Mouse (Mus musculus) intestine, embryonic 15.5 days (tissue): ENCODE results near the gene Nub1. TPM values are rescaled to one million over a fixed set of nuclear protein-coding genes. Genes with fewer than 3 reads are reported as not detected.

Experiments
- ATAC-seq: fragments of 200-750 bp; cut with Nextera tagmentation; 2 replicates; pipeline ENCODE4 v1.8.0; 2017; ENCODE audit warnings: moderate TSS enrichment, moderate library complexity
- H3K27ac ChIP-seq: fragments of 300-500 bp; sonication (generic); 2 replicates; pipeline ENCODE4 v1.5.1; 2015; ENCODE audit warnings: mild to moderate bottlenecking, inconsistent platforms
- H3K27me3 ChIP-seq: fragments of 300-500 bp; sonication (generic); replicated peaks from 2 replicates; pipeline ENCODE4 v1.6.1; 2015; ENCODE audit warnings: inconsistent platforms
- H3K36me3 ChIP-seq: fragments of 300-500 bp; sonication (generic); 2 replicates; pipeline ENCODE4 v1.6.1; 2015; ENCODE audit warnings: inconsistent platforms
- H3K4me1 ChIP-seq: fragments of 300-500 bp; sonication (generic); replicated peaks from 2 replicates; pipeline ENCODE4 v1.6.1; 2015; ENCODE audit warnings: inconsistent platforms
- H3K4me2 ChIP-seq: fragments of 300-500 bp; sonication (generic); replicated peaks from 2 replicates; pipeline ENCODE4 v1.6.1; 2015; ENCODE audit warnings: mild to moderate bottlenecking, inconsistent platforms
- H3K4me3 ChIP-seq: fragments of 300-500 bp; sonication (generic); replicated peaks from 2 replicates; pipeline ENCODE4 v1.5.1; 2015; ENCODE audit warnings: inconsistent platforms
- H3K9ac ChIP-seq: fragments of 300-500 bp; sonication (generic); 2 replicates; pipeline ENCODE4 v1.6.1; 2015; ENCODE audit warnings: inconsistent platforms
- H3K9me3 ChIP-seq: fragments of 300-500 bp; sonication (generic); 2 replicates; pipeline ENCODE4 v1.6.1; 2016; ENCODE audit warnings: inconsistent platforms
- WGBS: fragments of 180-500 bp; shearing (Covaris S2); methylation state at CpG from one replicate; pipeline ENCODE4 v1.1.7; 2015; 5-methylcytosine and 5-hydroxymethylcytosine counted together
- polyA plus RNA-seq: library from polyadenylated mRNA; unstranded; fragments of >200 nt; fragmentation: Nextera tagmentation; extraction: Ambion mirVana; gene quantifications from 2 replicates; pipeline ENCODE4 v1.2.1, GENCODE M21; 2015

Nub1 gene
- polyA plus RNA-seq, 1 experiment from 2014 or later, result 29.0 TPM

- H3K27me3 ChIP-seq, result 0 out of 2 replicates have a peak, but pooled peaks cover 5% of the 10 kb centered on the region
- WGBS, result 11% methylated on average over 15 of the region's 15 CpGs
Observed at GRCm38 (mm10) chr5:24730986-24731385, 45.7 kb downstream of the Nub1 start.

DNA sequence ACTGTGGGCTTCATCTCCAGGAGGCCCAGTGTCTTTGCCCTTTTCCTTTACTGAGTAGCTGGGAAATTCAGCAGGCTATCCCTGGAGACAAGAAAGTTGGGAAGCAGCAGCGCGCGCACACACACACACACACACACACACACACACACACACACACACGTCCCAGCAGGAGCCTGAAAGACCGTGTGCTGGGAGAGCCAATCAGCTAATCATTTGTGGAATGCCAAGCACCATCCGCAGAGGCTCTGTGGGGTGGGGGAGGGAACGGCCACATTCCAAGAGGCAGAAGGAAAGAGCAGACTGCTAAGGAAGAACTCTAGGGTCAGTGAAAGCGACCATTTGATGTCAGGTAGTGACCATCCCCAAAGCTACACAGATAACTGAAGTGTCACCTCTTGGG lies 47.8 kb downstream of the Nub1 start:
- 0 out of 2 replicates have a peak overlapping the region, but pooled peaks have one; percentile 28 for H3K27ac ChIP-seq

More at GRCm38 (mm10) chr5:24730986-24731385, 45.7 kb downstream of the Nub1 start:
- Histone ChIP-seq H3K27ac (no peak overlapping the region), H3K4me3 (peak overlapping the region; percentile 57), H3K4me2 (peak overlapping the region; percentile 89), H3K9me3 (no peaks in the 10 kb centered on the region), H3K36me3 (no peaks in the 10 kb centered on the region), H3K9ac (peak overlapping the region; percentile 62; the same call in 1 of the 2 replicates), H3K4me1 (peaks cover 17% of the 10 kb centered on the region; the same call in 1 of the 2 replicates)
- ATAC-seq, result 0 out of 2 replicates have a peak, but pooled peaks have one; percentile 22

GRCm38 (mm10) chr5:24733771-24734426 lies 48.6 kb downstream of the Nub1 start:
- Histone ChIP-seq H3K9ac (no peak overlapping the region), H3K27me3 (0 out of 2 replicates have a peak, but pooled peaks cover 5% of the 10 kb centered on the region), H3K27ac (0 out of 2 replicates have a peak overlapping the region, but pooled peaks have one; percentile 36), H3K4me2 (no peak overlapping the region), H3K9me3 (no peaks in the 10 kb centered on the region), H3K4me3 (no peak overlapping the region), H3K36me3 (no peaks in the 10 kb centered on the region), H3K4me1 (peaks cover 17% of the 10 kb centered on the region; the same call in 1 of the 2 replicates)
- WGBS, result 49% methylated on average over 7 of the region's 7 CpGs
- no peak for ATAC-seq

More for the DNA sequence above, 47.8 kb downstream of the Nub1 start:
- no peaks in the 10 kb centered on the region for H3K36me3 ChIP-seq
- 6% methylated on average over 8 of the region's 8 CpGs for WGBS
- peaks cover 17% of the 10 kb centered on the region; the same call in 1 of the 2 replicates for H3K4me1 ChIP-seq
- no peak overlapping the region for H3K4me2 ChIP-seq
- H3K27me3 ChIP-seq, result 0 out of 2 replicates have a peak, but pooled peaks cover 5% of the 10 kb centered on the region
- no peaks in the 10 kb centered on the region for H3K9me3 ChIP-seq
- H3K4me3 ChIP-seq, result no peak overlapping the region
- peak; percentile 72 for ATAC-seq
- H3K9ac ChIP-seq, result no peak overlapping the region

DNA sequence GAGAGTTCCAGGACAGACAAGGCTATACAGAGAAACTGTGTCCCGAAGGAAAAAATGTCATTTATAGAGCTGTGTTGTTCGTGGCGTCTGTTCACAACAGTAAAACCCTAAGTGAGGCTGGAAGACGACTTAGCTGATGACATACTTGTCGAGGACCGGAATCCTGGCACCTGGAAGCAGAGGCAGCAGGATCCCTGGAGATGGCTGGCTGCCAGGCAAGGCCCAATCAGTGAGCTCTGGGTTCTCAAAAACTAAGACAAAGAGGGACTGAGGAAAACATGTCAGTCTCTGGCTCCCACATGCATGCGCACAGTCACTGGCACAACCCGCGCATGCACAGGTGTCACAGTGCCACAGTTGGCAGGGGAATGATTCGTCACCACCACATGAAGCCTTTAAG lies 52.3 kb downstream of the Nub1 start:
- WGBS, result 94% methylated on average over 10 of the region's 10 CpGs
- Histone ChIP-seq H3K4me1 (peaks cover 10% of the 10 kb centered on the region; the same call in 1 of the 2 replicates), H3K27me3 (no peaks in the 10 kb centered on the region), H3K36me3 (no peaks in the 10 kb centered on the region), H3K9ac (no peak overlapping the region), H3K4me3 (no peak overlapping the region), H3K9me3 (no peaks in the 10 kb centered on the region), H3K4me2 (no peak overlapping the region), H3K27ac (no peak overlapping the region)
- ATAC-seq, result no peak

- Histone ChIP-seq H3K4me3 (no peak overlapping the region), H3K36me3 (no peaks in the 10 kb centered on the region), H3K4me1 (peaks cover 7% of the 10 kb centered on the region; the same call in 1 of the 2 replicates), H3K9ac (no peak overlapping the region), H3K9me3 (no peaks in the 10 kb centered on the region), H3K4me2 (no peak overlapping the region), H3K27me3 (no peaks in the 10 kb centered on the region), H3K27ac (peak overlapping the region; percentile 81; the same call in 1 of the 2 replicates)
- no peak for ATAC-seq
- 65% methylated on average over 1 of the region's 1 CpGs for WGBS
Observed at GRCm38 (mm10) chr5:24738517-24738916, 53.2 kb downstream of the Nub1 start.

DNA sequence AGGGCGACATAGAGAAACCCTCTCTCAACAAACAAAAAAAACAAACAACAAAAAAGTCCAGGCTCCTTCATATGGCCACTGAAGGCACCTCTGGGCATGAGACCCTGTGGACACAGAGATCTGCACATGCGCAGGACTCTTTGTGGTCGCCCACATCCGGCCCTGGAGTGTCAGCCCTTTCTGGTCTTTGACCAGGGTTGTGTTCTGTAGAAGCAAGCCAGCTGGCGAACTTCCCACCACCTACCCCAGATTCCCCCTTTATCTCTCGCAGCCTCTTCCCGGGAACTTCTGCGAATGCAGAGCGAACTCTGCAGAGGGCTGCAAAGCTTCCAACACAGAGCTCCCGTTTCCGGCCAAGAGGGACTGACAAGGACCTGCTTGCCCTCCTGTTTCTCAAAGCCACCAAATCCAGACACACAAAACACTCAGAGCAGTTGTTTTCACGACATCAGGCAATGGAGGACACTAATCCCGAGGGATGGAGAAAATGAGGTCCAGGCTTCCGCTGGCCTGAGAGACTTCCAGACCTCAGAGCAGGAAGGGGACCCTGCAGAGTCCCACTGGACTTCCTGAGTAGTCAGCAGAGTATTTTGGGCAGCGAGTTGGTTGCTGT lies 53.9 kb downstream of the Nub1 start:
- 27% methylated on average over 15 of the region's 15 CpGs for WGBS
- Histone ChIP-seq H3K9me3 (no peaks in the 10 kb centered on the region), H3K4me1 (peaks cover 7% of the 10 kb centered on the region; the same call in 1 of the 2 replicates), H3K27ac (peak overlapping the region; percentile 81), H3K27me3 (no peaks in the 10 kb centered on the region), H3K4me2 (peak overlapping the region; percentile 30; the same call in 1 of the 2 replicates), H3K4me3 (no peak overlapping the region), H3K36me3 (no peaks in the 10 kb centered on the region), H3K9ac (no peak overlapping the region; the same call in 1 of the 2 replicates)
- ATAC-seq, result peak; percentile 60

DNA sequence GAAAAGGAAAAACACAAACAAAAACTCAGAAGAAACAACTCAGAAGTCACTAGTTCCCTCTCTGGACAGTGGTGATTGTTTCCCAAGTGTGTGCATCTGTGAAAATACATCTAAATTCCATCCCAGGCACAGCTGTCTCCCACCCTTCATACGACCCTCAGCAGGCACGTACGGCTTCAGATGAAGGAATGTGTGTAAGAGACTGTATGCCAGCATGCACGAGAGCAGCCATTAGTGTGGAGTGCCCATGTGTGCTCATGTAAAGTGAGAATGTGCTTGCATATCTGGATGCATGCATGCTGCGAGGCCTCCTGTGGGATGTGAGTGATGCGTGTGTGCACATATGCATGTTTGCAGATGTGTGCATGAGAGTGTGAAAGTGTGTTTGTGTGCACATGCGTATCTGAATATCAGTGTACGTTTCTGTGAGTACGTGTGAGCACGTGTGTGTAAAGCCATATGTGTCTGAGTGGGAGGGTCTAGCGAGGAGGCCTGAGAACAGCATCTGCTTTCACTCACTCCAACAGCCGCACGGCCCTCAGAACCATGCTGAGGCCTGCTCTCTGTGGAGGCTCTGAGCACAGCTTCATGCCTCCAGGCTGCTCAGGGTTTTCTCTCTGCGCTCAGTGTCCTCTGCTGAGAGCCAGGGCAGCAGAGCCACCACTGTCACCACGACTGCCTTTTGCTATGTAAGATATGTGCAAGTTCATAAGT lies 56.0 kb downstream of the Nub1 start:
- Histone ChIP-seq H3K27me3 (no peaks in the 10 kb centered on the region), H3K9me3 (no peaks in the 10 kb centered on the region), H3K27ac (no peak overlapping the region; the same call in 1 of the 2 replicates), H3K36me3 (no peaks in the 10 kb centered on the region), H3K4me2 (no peak overlapping the region), H3K4me3 (no peak overlapping the region), H3K4me1 (peaks cover 7% of the 10 kb centered on the region; the same call in 1 of the 2 replicates), H3K9ac (no peak overlapping the region)
- peak; percentile 75 for ATAC-seq
- 50% methylated on average over 15 of the region's 15 CpGs for WGBS

DNA sequence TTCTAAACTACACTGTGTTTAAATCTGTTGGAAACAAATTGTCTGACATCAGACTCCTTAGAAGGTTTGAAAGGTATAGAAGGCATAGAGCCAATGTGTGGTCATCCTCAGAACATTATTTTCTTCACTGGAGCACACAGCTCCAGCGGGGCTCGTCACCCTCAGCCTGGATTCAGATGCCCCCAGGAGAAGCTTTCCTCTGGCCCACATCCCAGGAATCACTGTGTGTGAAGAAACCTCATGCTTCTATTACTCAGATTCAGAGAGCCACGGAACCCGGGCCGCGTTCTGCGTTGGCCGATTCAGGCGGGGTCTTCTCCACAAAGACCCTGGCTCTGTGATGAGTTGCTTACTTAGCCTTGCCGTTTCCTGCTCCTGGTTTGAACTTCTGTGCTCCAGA lies 58.6 kb downstream of the Nub1 start:
- Histone ChIP-seq H3K27me3 (no peaks in the 10 kb centered on the region), H3K4me1 (peaks cover 15% of the 10 kb centered on the region; the same call in 1 of the 2 replicates), H3K36me3 (no peaks in the 10 kb centered on the region), H3K9ac (no peak overlapping the region), H3K27ac (no peak overlapping the region), H3K4me3 (no peak overlapping the region), H3K4me2 (no peak overlapping the region), H3K9me3 (no peaks in the 10 kb centered on the region)
- 88% methylated on average over 10 of the region's 10 CpGs for WGBS
- ATAC-seq, result no peak

GRCm38 (mm10) chr5:24747533-24747932 lies 62.2 kb downstream of the Nub1 start:
- no peak for ATAC-seq
- Histone ChIP-seq H3K27me3 (no peaks in the 10 kb centered on the region), H3K4me3 (no peak overlapping the region), H3K4me1 (peaks cover 31% of the 10 kb centered on the region; the same call in 1 of the 2 replicates), H3K4me2 (no peak overlapping the region), H3K36me3 (no peaks in the 10 kb centered on the region), H3K9me3 (no peaks in the 10 kb centered on the region), H3K27ac (peak overlapping the region; percentile 32; the same call in 1 of the 2 replicates), H3K9ac (no peak overlapping the region)
- 18% methylated on average over 6 of the region's 6 CpGs for WGBS

DNA sequence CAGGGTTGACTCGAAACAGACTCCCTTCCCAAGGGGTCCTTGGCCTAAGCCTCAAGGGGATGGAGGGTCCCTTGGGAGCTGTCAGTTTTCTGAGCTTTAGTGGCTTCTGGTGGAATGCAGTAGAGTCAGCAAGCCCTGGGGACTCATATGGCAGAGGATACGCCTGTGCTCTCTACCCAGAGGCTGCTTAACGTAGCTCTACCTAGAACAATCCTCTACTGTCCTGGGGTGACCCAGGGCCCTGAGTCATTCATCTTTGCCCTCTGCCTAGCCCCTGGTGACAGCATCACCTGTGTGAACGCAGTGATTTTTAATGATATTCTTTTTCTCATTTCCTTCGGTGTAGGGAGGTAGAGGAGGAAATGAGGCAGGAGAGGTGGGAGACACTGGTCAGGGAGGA lies 64.4 kb downstream of the Nub1 start:
- no peak overlapping the region for H3K4me3 ChIP-seq
- no peaks in the 10 kb centered on the region for H3K36me3 ChIP-seq
- H3K4me2 ChIP-seq, result peak overlapping the region; percentile 89
- no peaks in the 10 kb centered on the region for H3K9me3 ChIP-seq
- 53% methylated on average over 5 of the region's 5 CpGs for WGBS
- no peaks in the 10 kb centered on the region for H3K27me3 ChIP-seq
- H3K27ac ChIP-seq, result no peak overlapping the region
- H3K9ac ChIP-seq, result no peak overlapping the region
- H3K4me1 ChIP-seq, result peaks cover 37% of the 10 kb centered on the region
- no peak for ATAC-seq

GRCm38 (mm10) chr5:24750321-24751304 lies 65.3 kb downstream of the Nub1 start:
- peak; percentile 82 for ATAC-seq
- H3K9me3 ChIP-seq, result no peaks in the 10 kb centered on the region
- H3K36me3 ChIP-seq, result no peaks in the 10 kb centered on the region
- peak overlapping the region; percentile 96 for H3K27ac ChIP-seq
- WGBS, result 1% methylated on average over 58 of the region's 59 CpGs
- H3K27me3 ChIP-seq, result no peaks in the 10 kb centered on the region
- peak overlapping the region; percentile 72 for H3K9ac ChIP-seq
- peak overlapping the region; percentile 53 for H3K4me3 ChIP-seq
- H3K4me2 ChIP-seq, result peak overlapping the region; percentile 89
- peaks cover 44% of the 10 kb centered on the region for H3K4me1 ChIP-seq
